Mouse (Mus musculus): ENCODE results near the gene Abce1. TPM values are rescaled to one million over a fixed set of nuclear protein-coding genes. Genes with fewer than 3 reads are reported as not detected.
"Not testable (repeated sequence)": the region's sequence is repeated elsewhere in the genome, so short reads cannot be mapped to it uniquely, and the experiment has no call there.

Abce1 gene
- polyA plus RNA-seq, 1 experiment: 13.0 TPM

GRCm38 (mm10) chr8:79706687-79707086 is 4.9 kb downstream of the Abce1 start:
- Histone ChIP-seq H3K4me3 (replicated peaks; ENCODE audit: extremely low read depth, low read depth, low read length) (no peak overlapping the region), H3K4me1 (ENCODE audit: control insufficient read depth, insufficient read depth, low read length) (peaks cover 3% of the 10 kb centered on the region)
- TF ChIP-seq CTCF (IDR thresholded peaks at IDR 0.05; ENCODE audit: insufficient read depth, low read length) (no peak), POLR2A (IDR thresholded peaks at IDR 0.05; ENCODE audit: borderline replicate concordance, extremely low read depth, low read depth, low read length) (no peak)
- DNase-seq: no peak
- 83% methylated on average over 3 of the region's 3 CpGs for WGBS

DNA sequence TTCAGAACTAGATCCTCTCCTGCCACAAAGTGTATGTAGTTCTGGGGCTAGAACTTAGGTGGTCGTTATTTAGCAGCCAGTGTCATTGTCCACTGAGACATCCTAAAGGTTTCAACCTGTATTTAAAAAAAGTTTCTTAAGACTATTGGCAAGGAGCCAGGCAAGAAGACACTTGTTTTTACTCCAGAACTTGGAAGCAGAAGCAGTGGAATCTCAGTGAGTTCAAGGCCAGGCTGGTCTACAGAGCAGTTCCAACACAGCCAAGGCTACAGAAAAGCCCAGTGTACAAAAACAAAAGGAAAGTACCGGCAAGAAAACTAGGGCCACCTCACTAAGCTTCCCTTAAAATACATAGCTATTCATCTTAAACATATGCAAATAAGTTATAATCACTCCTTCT is 19.0 kb downstream of the Abce1 start:
- H3K4me1 ChIP-seq (ENCODE audit: control insufficient read depth, insufficient read depth, low read length): no peaks in the 10 kb centered on the region
- no peak overlapping the region for H3K4me3 ChIP-seq (replicated peaks; ENCODE audit: extremely low read depth, low read depth, low read length)
- 76% methylated on average over 2 of the region's 2 CpGs for WGBS
- TF ChIP-seq POLR2A (IDR thresholded peaks at IDR 0.05; ENCODE audit: borderline replicate concordance, extremely low read depth, low read depth, low read length) (no peak), CTCF (IDR thresholded peaks at IDR 0.05; ENCODE audit: insufficient read depth, low read length) (no peak)
- DNase-seq: no peak

DNA sequence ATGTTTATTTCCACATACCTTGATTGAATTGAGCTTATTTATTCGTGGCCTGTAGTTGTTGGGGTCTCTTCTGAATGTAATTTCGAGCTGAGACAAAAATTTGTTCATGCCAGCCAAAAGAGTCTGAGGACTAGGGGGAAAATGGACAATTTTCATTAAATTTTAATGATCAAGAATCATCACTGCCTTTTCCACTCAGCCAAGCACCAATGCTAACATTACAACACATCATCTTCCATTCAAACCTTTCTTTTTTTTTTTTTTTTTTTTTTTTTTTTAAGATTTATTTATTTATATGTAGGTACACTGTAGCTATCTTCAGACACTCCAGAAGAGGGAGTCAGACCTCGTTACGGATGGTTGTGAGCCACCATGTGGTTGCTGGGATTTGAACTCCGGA is 25.6 kb downstream of the Abce1 start:
- H3K4me1 ChIP-seq (ENCODE audit: control insufficient read depth, insufficient read depth, low read length); DNase-seq; H3K4me3 ChIP-seq (replicated peaks; ENCODE audit: extremely low read depth, low read depth, low read length): not testable (repeated sequence)
- 91% methylated on average over 5 of the region's 5 CpGs for WGBS

DNA sequence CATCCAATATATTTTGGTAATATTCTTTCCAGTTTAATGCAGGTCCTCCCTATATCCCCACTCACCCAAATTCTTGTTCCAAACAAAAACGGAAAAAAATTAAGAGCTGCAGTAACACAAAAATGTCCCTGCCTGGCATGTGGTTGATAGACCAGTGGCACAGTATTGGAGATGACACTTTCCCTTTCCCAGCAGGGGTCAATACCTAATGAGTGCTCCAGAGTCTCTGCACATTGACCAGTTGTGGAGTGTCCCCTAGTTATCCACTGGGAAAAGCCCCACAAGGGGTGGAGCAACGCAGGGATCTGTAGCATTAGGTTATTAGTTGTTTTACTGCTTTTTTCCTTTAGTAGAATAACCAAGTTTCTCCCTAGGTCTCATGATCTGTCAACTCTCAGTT is 30.6 kb downstream of the Abce1 start:
- no peak for TF ChIP-seq CTCF (IDR thresholded peaks at IDR 0.05; ENCODE audit: insufficient read depth, low read length)
- no peak overlapping the region for H3K4me3 ChIP-seq (replicated peaks; ENCODE audit: extremely low read depth, low read depth, low read length)
- no peak for DNase-seq
- 38% methylated on average over 2 of the region's 2 CpGs for WGBS
- no peaks in the 10 kb centered on the region; the same call in 1 of the 2 replicates for H3K4me1 ChIP-seq (ENCODE audit: control insufficient read depth, insufficient read depth, low read length)

DNA sequence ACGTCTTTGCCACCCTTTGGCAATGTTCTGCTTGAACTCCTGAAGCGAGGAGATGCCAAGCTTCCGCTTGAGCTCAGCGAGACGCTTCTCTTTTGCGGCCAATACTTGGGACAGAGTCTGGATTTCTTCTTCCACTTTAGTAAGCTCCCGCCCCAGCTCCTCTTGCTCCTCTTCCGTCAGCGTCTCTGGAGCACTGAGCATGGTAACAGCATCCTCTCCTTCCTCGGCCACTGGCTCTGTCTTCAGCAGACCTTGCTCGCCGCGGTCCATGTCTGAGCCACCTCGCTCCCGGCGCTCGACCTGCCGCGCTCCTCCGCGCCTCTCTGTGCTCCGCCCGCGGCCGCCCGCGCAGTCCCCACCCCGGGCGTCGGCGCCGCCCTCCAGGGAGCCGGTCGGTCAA is 31.0 kb downstream of the Abce1 start:
- DNase-seq: peak; percentile 25
- WGBS: 4% methylated on average over 34 of the region's 34 CpGs
- no peak overlapping the region for H3K4me3 ChIP-seq (replicated peaks; ENCODE audit: extremely low read depth, low read depth, low read length)
- H3K4me1 ChIP-seq (ENCODE audit: control insufficient read depth, insufficient read depth, low read length): no peaks in the 10 kb centered on the region; the same call in 1 of the 2 replicates
- no peak for TF ChIP-seq CTCF (IDR thresholded peaks at IDR 0.05; ENCODE audit: insufficient read depth, low read length)
- no peak for TF ChIP-seq POLR2A (IDR thresholded peaks at IDR 0.05; ENCODE audit: borderline replicate concordance, extremely low read depth, low read depth, low read length)

- H3K4me3 ChIP-seq (replicated peaks; ENCODE audit: extremely low read depth, low read depth, low read length); H3K4me1 ChIP-seq (ENCODE audit: control insufficient read depth, insufficient read depth, low read length); DNase-seq: not testable (repeated sequence)
- 38% methylated on average over 10 of the region's 10 CpGs for WGBS
Measured at GRCm38 (mm10) chr8:79680083-79680482, 31.5 kb downstream of the Abce1 start.

- no peaks in the 10 kb centered on the region; the same call in 1 of the 2 replicates for H3K4me1 ChIP-seq (ENCODE audit: control insufficient read depth, insufficient read depth, low read length)
- WGBS: 57% methylated on average over 5 of the region's 5 CpGs
- H3K4me3 ChIP-seq (replicated peaks; ENCODE audit: extremely low read depth, low read depth, low read length): no peak overlapping the region
- DNase-seq: no peak
- TF ChIP-seq POLR2A (IDR thresholded peaks at IDR 0.05; ENCODE audit: borderline replicate concordance, extremely low read depth, low read depth, low read length): no peak
- TF ChIP-seq CTCF (IDR thresholded peaks at IDR 0.05; ENCODE audit: insufficient read depth, low read length): no peak
Measured at GRCm38 (mm10) chr8:79679005-79679404, 32.5 kb downstream of the Abce1 start.

- H3K4me1 ChIP-seq (ENCODE audit: control insufficient read depth, insufficient read depth, low read length): no peaks in the 10 kb centered on the region; the same call in 1 of the 2 replicates
- no peak for TF ChIP-seq CTCF (IDR thresholded peaks at IDR 0.05; ENCODE audit: insufficient read depth, low read length)
- TF ChIP-seq POLR2A (IDR thresholded peaks at IDR 0.05; ENCODE audit: borderline replicate concordance, extremely low read depth, low read depth, low read length): no peak
- no peak overlapping the region for H3K4me3 ChIP-seq (replicated peaks; ENCODE audit: extremely low read depth, low read depth, low read length)
- no peak for DNase-seq
- WGBS: 74% methylated on average over 4 of the region's 4 CpGs
Measured at GRCm38 (mm10) chr8:79676461-79676860, 35.1 kb downstream of the Abce1 start.

DNA sequence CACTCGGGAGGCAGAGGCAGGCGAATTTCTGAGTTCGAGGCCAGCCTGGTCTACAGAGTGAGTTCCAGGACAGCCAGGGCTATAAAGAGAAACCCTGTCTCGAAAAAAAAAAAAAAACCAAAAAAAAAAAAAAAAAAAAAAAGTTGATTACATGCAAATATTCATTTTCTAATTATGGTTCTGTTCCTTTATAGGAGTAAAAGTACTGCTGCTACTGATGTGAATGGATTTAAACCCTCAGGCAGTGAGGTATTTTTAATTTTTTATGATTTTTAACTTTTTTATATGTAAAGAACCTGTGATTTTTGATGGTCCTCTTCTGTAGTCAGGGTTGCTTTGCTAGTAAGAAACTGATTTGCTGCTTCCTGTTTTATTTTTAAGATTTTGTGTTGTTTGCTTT is 52.8 kb downstream of the Abce1 start:
- WGBS: 79% methylated on average over 4 of the region's 4 CpGs
- not testable (repeated sequence) for DNase-seq; H3K4me3 ChIP-seq (replicated peaks; ENCODE audit: extremely low read depth, low read depth, low read length); H3K4me1 ChIP-seq (ENCODE audit: control insufficient read depth, insufficient read depth, low read length)

- TF ChIP-seq CTCF (IDR thresholded peaks at IDR 0.05; ENCODE audit: insufficient read depth, low read length) (no peak), POLR2A (IDR thresholded peaks at IDR 0.05; ENCODE audit: borderline replicate concordance, extremely low read depth, low read depth, low read length) (no peak)
- no peak overlapping the region for H3K4me3 ChIP-seq (replicated peaks; ENCODE audit: extremely low read depth, low read depth, low read length)
- WGBS: 71% methylated on average over 4 of the region's 4 CpGs
- DNase-seq: no peak
- no peaks in the 10 kb centered on the region; the same call in 1 of the 2 replicates for H3K4me1 ChIP-seq (ENCODE audit: control insufficient read depth, insufficient read depth, low read length)
Measured at GRCm38 (mm10) chr8:79653736-79654135, 57.8 kb downstream of the Abce1 start.

- 81% methylated on average over 1 of the region's 1 CpGs for WGBS
- TF ChIP-seq CTCF (IDR thresholded peaks at IDR 0.05; ENCODE audit: insufficient read depth, low read length) (no peak), POLR2A (IDR thresholded peaks at IDR 0.05; ENCODE audit: borderline replicate concordance, extremely low read depth, low read depth, low read length) (no peak)
- H3K4me3 ChIP-seq (replicated peaks; ENCODE audit: extremely low read depth, low read depth, low read length): no peak overlapping the region
- no peaks in the 10 kb centered on the region; the same call in 1 of the 2 replicates for H3K4me1 ChIP-seq (ENCODE audit: control insufficient read depth, insufficient read depth, low read length)
- DNase-seq: no peak
Measured at GRCm38 (mm10) chr8:79650158-79650814, 61.3 kb downstream of the Abce1 start.
